Mouse (Mus musculus) megakaryocyte, embryonic 14.5 days (primary cell): ENCODE data around the gene Lmbr1l.

Experiments
- FLI1 ChIP-seq: IDR thresholded peaks from 2 replicates; pipeline ENCODE4 v1.6.1; 2012; ENCODE audit warnings: low read length, inconsistent platforms, mixed read lengths
- GATA1 ChIP-seq: IDR thresholded peaks from 3 replicates; pipeline ENCODE4 v1.6.1; 2012; ENCODE audit warnings: mixed read lengths, low read length, inconsistent platforms, borderline replicate concordance

DNA sequence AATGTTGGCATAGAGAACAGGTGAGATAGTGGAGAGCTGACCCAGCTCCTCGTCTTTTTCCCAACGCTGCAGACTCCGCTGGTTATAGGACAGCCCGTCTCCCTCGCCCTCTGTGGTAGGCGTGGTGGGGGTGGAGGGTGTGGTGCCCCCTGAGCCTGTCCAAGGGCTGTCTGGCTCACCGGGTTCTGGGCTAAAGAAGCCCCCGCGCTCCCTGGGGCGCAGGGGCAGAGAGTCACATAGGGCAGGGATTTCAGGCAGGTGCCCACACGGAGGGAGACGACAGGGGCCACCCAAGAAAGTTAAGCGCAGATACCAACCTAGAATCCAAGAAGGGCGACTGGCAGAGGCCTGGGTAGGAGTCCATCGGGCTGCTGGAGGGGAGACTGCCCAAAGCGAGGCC, 63.8 kb downstream of the Lmbr1l start:
- TF ChIP-seq GATA1: no peak
- no peak for TF ChIP-seq FLI1
